Mouse (Mus musculus) heart, embryonic 12.5 days (tissue): Measurements from ENCODE around the gene Notum. TPM values are rescaled to one million over a fixed set of nuclear protein-coding genes. Genes with fewer than 3 reads are reported as not detected.

Experiments
- ATAC-seq: fragments of 200-750 bp; cut with Nextera tagmentation; 2 replicates; pipeline ENCODE4 v1.8.0; 2017; ENCODE audit warnings: moderate TSS enrichment, moderate library complexity; ENCODE audit not compliant: insufficient number of reproducible peaks, low FRiP score
- H3K27ac ChIP-seq: fragments of 300-500 bp; sonication (generic); 2 replicates; pipeline ENCODE4 v1.5.1; 2016; ENCODE audit warnings: mild to moderate bottlenecking, moderate library complexity; ENCODE audit not compliant: poor library complexity, severe bottlenecking
- H3K27me3 ChIP-seq: fragments of 300-500 bp; sonication (generic); replicated peaks from 2 replicates; pipeline ENCODE4 v1.6.1; 2016; ENCODE audit warnings: mild to moderate bottlenecking, moderate library complexity
- H3K36me3 ChIP-seq: fragments of 300-500 bp; sonication (generic); 2 replicates; pipeline ENCODE4 v1.6.1; 2016; ENCODE audit warnings: mild to moderate bottlenecking, moderate library complexity
- H3K4me1 ChIP-seq: fragments of 300-500 bp; sonication (generic); replicated peaks from 2 replicates; pipeline ENCODE4 v1.6.1; 2016; ENCODE audit warnings: mild to moderate bottlenecking
- H3K4me2 ChIP-seq: fragments of 300-500 bp; sonication (generic); 2 replicates; pipeline ENCODE4 v1.6.1; 2016; ENCODE audit warnings: mild to moderate bottlenecking, moderate library complexity
- H3K4me3 ChIP-seq: fragments of 300-500 bp; sonication (generic); 2 replicates; pipeline ENCODE4 v1.5.1; 2016; ENCODE audit warnings: mild to moderate bottlenecking
- H3K9ac ChIP-seq: fragments of 300-500 bp; sonication (generic); 2 replicates; pipeline ENCODE4 v1.6.1; 2016; ENCODE audit warnings: mild to moderate bottlenecking, moderate library complexity
- H3K9me3 ChIP-seq: fragments of 300-500 bp; sonication (generic); replicated peaks from 2 replicates; pipeline ENCODE4 v1.6.1; 2016; ENCODE audit warnings: mild to moderate bottlenecking, moderate library complexity
- WGBS: fragments of 180-500 bp; shearing (Covaris S2); methylation state at CpG from one replicate; pipeline ENCODE4 v1.1.7; 2016; 5-methylcytosine and 5-hydroxymethylcytosine counted together
- polyA plus RNA-seq: library from polyadenylated mRNA; unstranded; fragments of >200 nt; fragmentation: Nextera tagmentation; extraction: Ambion mirVana; gene quantifications from 2 replicates; pipeline ENCODE4 v1.2.1, GENCODE M21; 2016

The Notum gene
- polyA plus RNA-seq, 1 experiment from 2014 or later, result 4.7 TPM

GRCm38 (mm10) chr11:120626785-120627467 is 34.0 kb downstream of the Notum start:
- no peak for ATAC-seq
- H3K4me1 ChIP-seq, result peaks cover 54% of the 10 kb centered on the region
- no peak overlapping the region for H3K4me2 ChIP-seq
- no peak overlapping the region for H3K27ac ChIP-seq
- WGBS, result 88% methylated on average over 11 of the region's 11 CpGs
- no peak overlapping the region for H3K4me3 ChIP-seq
- no peak overlapping the region for H3K9ac ChIP-seq
- peaks cover 35% of the 10 kb centered on the region for H3K36me3 ChIP-seq
- no peaks in the 10 kb centered on the region for H3K9me3 ChIP-seq
- H3K27me3 ChIP-seq, result no peaks in the 10 kb centered on the region

DNA sequence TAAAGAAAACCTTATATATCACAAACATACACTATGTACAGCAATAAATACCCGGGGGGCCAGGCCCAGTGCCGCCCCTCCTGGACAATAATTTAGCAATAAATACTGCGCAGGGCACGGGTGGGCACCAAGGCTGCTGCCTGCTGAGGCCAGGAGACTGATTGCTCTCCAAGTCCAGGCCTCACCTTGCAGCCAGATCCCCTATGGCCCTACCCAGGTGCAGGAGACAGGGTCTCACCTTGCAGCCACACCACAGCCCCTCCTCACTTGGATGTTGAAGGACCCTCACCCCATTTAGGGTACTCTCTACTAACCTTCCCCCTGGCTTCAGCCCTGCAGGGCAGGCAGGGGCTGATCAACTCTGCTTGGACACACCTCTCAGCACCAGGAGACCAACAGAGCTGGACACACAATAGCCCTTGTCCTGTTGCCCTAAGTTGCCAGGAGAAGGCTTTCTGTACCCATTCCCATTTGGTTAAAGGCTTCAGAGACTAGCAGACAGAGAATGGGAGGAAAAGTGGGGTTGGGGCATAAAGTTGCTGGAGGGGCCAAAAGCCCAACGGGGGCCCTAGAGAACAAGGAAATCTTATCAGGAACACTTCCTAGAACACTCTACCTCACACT is 35.7 kb downstream of the Notum start, which contains the start of gene Sirt7:
Sirt7 (minus strand) TSS at position 89 of the 624 bp plus-strand sequence.
- Histone ChIP-seq H3K9ac (peak within 1 kb of the TSS; percentile 80), H3K9me3 (no peaks in the 10 kb centered on the region), H3K36me3 (peaks cover 51% of the 10 kb centered on the region), H3K27me3 (no peaks in the 10 kb centered on the region), H3K4me1 (peaks cover 37% of the 10 kb centered on the region), H3K4me2 (peak within 1 kb of the TSS; percentile 91), H3K27ac (peak within 1 kb of the TSS; percentile 54), H3K4me3 (peak within 1 kb of the TSS; percentile 93)
- ATAC-seq, result no peak
- WGBS, result 12% methylated on average over 5 of the region's 5 CpGs

GRCm38 (mm10) chr11:120624680-120625111 is 36.3 kb downstream of the Notum start:
- WGBS, result under 1% methylated on average over 53 of the region's 53 CpGs

GRCm38 (mm10) chr11:120623961-120624679 is 36.9 kb downstream of the Notum start:
- WGBS, result 12% methylated on average over 30 of the region's 30 CpGs
- peaks cover 56% of the 10 kb centered on the region for H3K36me3 ChIP-seq
- peak overlapping the region; percentile 54 for H3K27ac ChIP-seq

More at GRCm38 (mm10) chr11:120624680-120625111, 36.3 kb downstream of the Notum start:
- Histone ChIP-seq H3K36me3 (peaks cover 56% of the 10 kb centered on the region), H3K9me3 (no peaks in the 10 kb centered on the region), H3K9ac (peak overlapping the region; percentile 80), H3K4me3 (peak overlapping the region; percentile 93), H3K27me3 (no peaks in the 10 kb centered on the region), H3K27ac (peak overlapping the region; percentile 54), H3K4me1 (peaks cover 31% of the 10 kb centered on the region), H3K4me2 (peak overlapping the region; percentile 91)
- ATAC-seq, result peak; percentile 81

DNA sequence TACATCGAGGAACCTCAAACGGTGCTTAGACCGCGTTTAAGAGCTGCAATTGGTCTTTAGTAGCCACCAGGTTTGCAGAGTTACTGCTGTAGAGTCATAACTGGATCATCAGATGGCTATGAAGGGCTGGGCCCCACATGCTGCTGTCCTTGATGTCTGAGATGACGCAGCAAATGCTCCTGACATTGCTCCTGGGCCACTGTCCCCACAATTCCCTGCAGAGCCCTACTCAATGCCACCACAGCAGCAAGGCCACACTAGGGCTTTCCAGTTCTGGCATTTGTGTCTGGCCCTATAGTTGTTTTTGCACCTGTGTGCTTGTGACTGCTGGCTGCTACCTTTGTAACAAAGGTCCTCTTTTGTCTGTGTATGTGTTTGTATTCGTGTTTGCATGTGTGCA is 38.2 kb downstream of the Notum start:
- Histone ChIP-seq H3K27me3 (no peaks in the 10 kb centered on the region), H3K36me3 (peaks cover 60% of the 10 kb centered on the region), H3K4me3 (no peak overlapping the region), H3K4me1 (peaks cover 28% of the 10 kb centered on the region), H3K9ac (no peak overlapping the region), H3K27ac (no peak overlapping the region), H3K9me3 (no peaks in the 10 kb centered on the region), H3K4me2 (no peak overlapping the region)
- ATAC-seq, result no peak
- 84% methylated on average over 6 of the region's 6 CpGs for WGBS

More at GRCm38 (mm10) chr11:120623961-120624679, 36.9 kb downstream of the Notum start:
- Histone ChIP-seq H3K27me3 (no peaks in the 10 kb centered on the region), H3K9me3 (no peaks in the 10 kb centered on the region), H3K4me2 (peak overlapping the region; percentile 91), H3K9ac (peak overlapping the region; percentile 80), H3K4me1 (peaks cover 26% of the 10 kb centered on the region), H3K4me3 (peak overlapping the region; percentile 93)
- peak; percentile 85 for ATAC-seq

DNA sequence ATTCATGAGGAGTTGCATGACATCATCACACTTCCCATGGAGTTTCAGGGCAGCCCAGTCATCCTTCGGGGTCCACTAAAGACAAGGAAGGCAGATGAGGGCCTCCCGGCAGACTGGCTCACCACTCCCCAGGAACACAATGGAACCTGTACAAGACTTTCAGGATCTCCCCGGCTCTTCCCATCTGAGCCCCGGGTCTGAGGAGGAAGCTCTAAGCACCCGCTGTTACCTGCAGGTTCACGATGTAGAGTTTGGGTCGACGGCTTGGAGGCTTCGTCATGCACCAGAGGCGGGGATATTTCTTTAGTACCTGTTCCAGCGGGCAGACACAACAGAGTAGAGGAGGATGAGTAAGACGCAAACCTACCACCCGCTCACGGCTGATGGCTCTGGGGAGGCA is 40.8 kb downstream of the Notum start:
- ATAC-seq, result no peak
- peaks cover 32% of the 10 kb centered on the region for H3K4me1 ChIP-seq

GRCm38 (mm10) chr11:120618619-120619535 is 42.1 kb downstream of the Notum start:
- Histone ChIP-seq H3K27ac (no peak overlapping the region), H3K36me3 (peaks cover 62% of the 10 kb centered on the region), H3K4me3 (no peak overlapping the region), H3K9ac (no peak overlapping the region; the same call in 1 of the 2 replicates), H3K4me2 (peak overlapping the region; percentile 89; the same call in 1 of the 2 replicates), H3K4me1 (peaks cover 29% of the 10 kb centered on the region), H3K27me3 (no peaks in the 10 kb centered on the region), H3K9me3 (no peaks in the 10 kb centered on the region)
- ATAC-seq, result no peak
- 93% methylated on average over 25 of the region's 25 CpGs for WGBS

More for the DNA sequence above, 40.8 kb downstream of the Notum start:
- H3K9me3 ChIP-seq, result no peaks in the 10 kb centered on the region
- no peaks in the 10 kb centered on the region for H3K27me3 ChIP-seq
- peaks cover 51% of the 10 kb centered on the region for H3K36me3 ChIP-seq
- WGBS, result 90% methylated on average over 14 of the region's 14 CpGs
- no peak overlapping the region for H3K4me2 ChIP-seq
- H3K4me3 ChIP-seq, result no peak overlapping the region
- no peak overlapping the region for H3K9ac ChIP-seq
- H3K27ac ChIP-seq, result no peak overlapping the region

DNA sequence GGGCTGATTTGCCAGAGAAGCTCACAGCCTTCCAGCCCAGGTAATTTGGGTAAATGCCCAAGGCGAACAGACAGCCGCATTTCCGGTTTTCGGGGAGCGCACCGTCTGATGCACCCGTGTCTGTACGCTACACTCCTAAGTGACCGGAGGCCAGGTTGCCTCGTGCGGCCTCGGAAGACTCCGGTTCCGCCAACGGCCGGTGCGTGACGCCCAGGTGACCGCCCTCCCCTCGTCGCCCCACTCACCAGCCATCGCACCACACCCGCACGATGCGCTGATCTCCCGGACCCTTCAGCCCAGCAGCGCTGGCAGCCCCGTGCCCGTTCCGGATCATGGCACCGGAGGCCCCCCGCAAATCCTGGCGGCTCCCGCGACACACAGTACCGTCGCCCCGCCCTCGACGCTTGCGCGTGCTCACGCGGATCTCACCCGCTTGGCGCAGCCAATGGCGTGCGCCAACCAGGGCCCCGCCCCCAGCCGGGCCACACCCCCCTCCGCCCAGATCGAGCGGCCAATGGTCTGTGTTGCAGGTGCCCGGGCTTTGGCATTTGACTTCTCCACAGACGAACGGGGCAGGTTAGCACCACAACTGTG is 43.4 kb downstream of the Notum start, which contains the start of gene Pcyt2:
Pcyt2 (minus strand) TSS at position 418 of the 594 bp plus-strand sequence.
- Histone ChIP-seq H3K4me3 (peak within 1 kb of the TSS; percentile 84), H3K27me3 (no peaks in the 10 kb centered on the region), H3K9me3 (no peaks in the 10 kb centered on the region), H3K4me2 (peak within 1 kb of the TSS; percentile 89), H3K4me1 (peaks cover 27% of the 10 kb centered on the region), H3K9ac (peak within 1 kb of the TSS; percentile 87), H3K36me3 (peaks cover 70% of the 10 kb centered on the region), H3K27ac (peak within 1 kb of the TSS; percentile 75)
- under 1% methylated on average over 56 of the region's 56 CpGs for WGBS
- ATAC-seq, result peak; percentile 97

GRCm38 (mm10) chr11:120616617-120617294 is 44.2 kb downstream of the Notum start:
- Histone ChIP-seq H3K9ac (peak overlapping the region; percentile 87), H3K36me3 (peaks cover 70% of the 10 kb centered on the region), H3K4me2 (peak overlapping the region; percentile 89), H3K27ac (peak overlapping the region; percentile 75; the same call in 1 of the 2 replicates), H3K27me3 (no peaks in the 10 kb centered on the region), H3K4me3 (peak overlapping the region; percentile 84), H3K9me3 (no peaks in the 10 kb centered on the region), H3K4me1 (peaks cover 27% of the 10 kb centered on the region)
- ATAC-seq, result no peak
- WGBS, result 28% methylated on average over 4 of the region's 4 CpGs
